Mouse (Mus musculus): ENCODE measurements at regions not wholly inside any gene's neighbourhood (a gene's known extent, or its start where the extent isn't known, plus 50 kb on each side); places are given as distances from the start of the nearest gene placed in this dataset.

DNA sequence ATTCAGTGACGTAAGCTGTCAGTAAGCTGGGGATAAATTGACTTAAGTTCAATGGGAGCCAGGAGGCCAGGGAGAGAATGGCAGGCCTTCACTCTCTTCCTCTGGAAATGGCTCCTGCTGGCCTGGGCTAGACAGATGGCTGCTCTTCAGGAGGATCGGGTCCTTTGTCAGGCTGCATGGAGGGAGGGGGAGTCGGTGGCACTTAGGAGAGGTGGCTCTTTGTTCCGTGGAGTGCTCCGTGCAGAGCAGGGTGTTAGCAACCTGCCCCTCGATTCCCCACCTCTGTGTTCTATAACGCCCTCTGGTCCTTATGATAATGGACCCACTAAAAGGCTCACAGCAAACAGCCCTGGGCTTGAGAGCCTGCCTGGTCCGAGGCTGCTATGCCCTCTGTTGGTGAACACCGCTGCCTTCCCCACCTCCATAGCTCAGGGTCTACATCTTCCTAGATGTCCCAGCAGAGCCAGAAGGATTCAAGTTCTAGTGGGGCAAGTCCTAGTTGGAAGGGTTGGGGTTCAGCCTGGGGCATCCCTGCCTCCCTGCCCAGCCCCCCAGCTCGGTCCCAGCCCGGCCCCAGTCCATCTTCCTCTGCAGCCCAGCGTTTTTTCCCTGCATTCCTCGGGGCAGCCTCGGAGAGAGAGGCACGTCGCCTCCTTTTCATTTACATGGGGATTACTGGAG lies 232.1 kb upstream of the 4930535I16Rik start:
- peak; percentile 46 for DNase-seq (ENCODE audit: low spot score)
- H3K27ac ChIP-seq (replicated peaks), result peak overlapping the region; percentile 76
- no peaks in the 10 kb centered on the region for H3K36me3 ChIP-seq (replicated peaks)
- H3K4me1 ChIP-seq, result peaks cover 20% of the 10 kb centered on the region
- H3K27me3 ChIP-seq (replicated peaks; ENCODE audit: low read depth, poor library complexity, severe bottlenecking), result peaks cover 84% of the 10 kb centered on the region
- H3K9me3 ChIP-seq, result no peaks in the 10 kb centered on the region
- peak overlapping the region; percentile 48 for H3K4me3 ChIP-seq
- 7% methylated on average over 16 of the region's 16 CpGs for WGBS

DNA sequence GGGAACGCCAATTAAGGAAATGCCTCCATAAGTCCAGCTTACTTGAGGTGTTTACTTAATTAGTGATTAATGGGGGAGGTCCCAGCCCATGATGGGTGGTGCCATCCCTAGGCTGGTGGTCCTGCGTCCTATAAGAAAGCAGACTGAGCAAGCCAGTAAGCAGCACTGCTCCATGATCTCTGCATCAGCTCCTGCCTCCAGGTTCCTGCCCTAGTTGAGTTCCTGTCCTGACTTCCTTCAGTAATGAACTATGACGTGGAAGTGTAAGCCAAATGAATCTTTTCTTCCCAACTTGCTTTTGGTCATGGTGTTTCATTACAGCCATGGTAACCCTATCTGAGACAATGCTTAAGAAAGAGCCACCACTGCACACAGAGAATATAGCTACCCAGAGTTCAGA lies 231.2 kb upstream of the 4930535I16Rik start:
- 87% methylated on average over 3 of the region's 3 CpGs for WGBS

DNA sequence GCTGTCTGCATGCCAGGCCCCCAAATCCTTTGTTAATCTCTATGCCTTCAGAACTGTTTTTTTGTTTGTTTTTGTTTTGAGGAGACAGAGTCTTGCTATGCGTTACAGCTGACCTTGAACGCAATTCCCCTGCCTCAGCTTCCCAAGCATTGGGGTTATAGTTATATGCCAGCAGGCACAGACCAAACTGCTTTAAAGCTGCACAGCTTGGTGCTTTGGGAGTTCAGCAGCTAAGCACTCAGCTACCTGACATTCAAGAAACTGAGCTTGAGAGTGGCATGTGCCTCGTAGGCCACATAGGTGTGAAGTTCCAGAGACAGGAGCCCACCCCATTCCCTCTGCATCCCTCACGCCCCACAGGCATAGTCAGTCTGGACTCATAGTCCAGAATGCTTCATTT lies 229.5 kb upstream of the 4930535I16Rik start:
- Histone ChIP-seq H3K9me3 (no peaks in the 10 kb centered on the region), H3K36me3 (replicated peaks) (no peaks in the 10 kb centered on the region), H3K27me3 (replicated peaks; ENCODE audit: low read depth, poor library complexity, severe bottlenecking) (peaks cover 92% of the 10 kb centered on the region), H3K4me1 (peaks cover 35% of the 10 kb centered on the region), H3K27ac (replicated peaks) (no peak overlapping the region), H3K4me3 (no peak overlapping the region)
- DNase-seq (ENCODE audit: low spot score), result no peak
- 74% methylated on average over 4 of the region's 4 CpGs for WGBS

More for the DNA sequence above, 231.2 kb upstream of the 4930535I16Rik start:
- Histone ChIP-seq H3K36me3 (replicated peaks) (no peaks in the 10 kb centered on the region), H3K4me3 (no peak overlapping the region), H3K4me1 (peaks cover 26% of the 10 kb centered on the region), H3K27ac (replicated peaks) (no peak overlapping the region), H3K27me3 (replicated peaks; ENCODE audit: low read depth, poor library complexity, severe bottlenecking) (peaks cover 91% of the 10 kb centered on the region), H3K9me3 (no peaks in the 10 kb centered on the region)
- no peak for DNase-seq (ENCODE audit: low spot score)

DNA sequence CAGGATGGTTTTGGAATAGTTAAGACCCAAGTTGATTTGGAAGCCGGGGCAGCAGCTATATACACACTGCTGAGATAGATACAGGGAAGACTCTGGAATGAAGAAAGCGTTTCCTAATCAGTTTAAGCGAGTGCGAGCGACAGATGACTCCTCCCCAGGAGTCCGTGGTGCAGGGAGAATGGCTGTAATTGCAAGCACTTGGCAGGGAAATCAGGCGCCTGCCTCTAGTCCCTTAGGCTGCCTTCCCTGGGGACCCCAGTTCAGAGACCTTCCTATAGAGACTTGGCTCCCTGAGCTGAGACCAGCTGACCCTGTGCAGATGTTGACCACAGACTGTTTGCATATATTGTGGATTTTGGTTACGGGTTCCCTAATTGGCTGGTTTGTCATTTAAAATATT lies 228.3 kb upstream of the 4930535I16Rik start:
- DNase-seq (ENCODE audit: low spot score), result no peak
- Histone ChIP-seq H3K27me3 (replicated peaks; ENCODE audit: low read depth, poor library complexity, severe bottlenecking) (peaks cover 88% of the 10 kb centered on the region), H3K4me3 (no peak overlapping the region), H3K4me1 (peaks cover 35% of the 10 kb centered on the region), H3K27ac (replicated peaks) (no peak overlapping the region), H3K9me3 (no peaks in the 10 kb centered on the region), H3K36me3 (replicated peaks) (no peaks in the 10 kb centered on the region)
- 29% methylated on average over 8 of the region's 8 CpGs for WGBS

DNA sequence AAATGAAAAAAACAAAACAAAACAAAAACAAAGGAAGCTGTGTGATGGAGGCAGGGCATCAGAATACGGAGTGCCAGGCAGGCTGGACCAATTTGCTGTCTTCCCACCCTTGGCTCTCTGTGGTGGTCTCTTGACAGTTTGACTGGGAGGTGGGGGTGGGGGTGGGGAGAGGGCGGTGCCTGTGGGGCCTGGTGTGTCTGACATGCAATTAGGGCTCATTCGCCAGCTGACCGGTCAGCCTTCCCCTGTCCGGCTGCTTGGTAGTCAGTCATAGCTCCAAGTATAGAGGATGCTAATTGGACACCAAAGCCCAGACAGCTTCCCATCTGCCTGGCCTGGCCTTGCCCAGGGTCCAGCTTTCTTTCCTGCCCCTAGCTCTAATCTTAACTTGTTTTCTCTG lies 225.8 kb upstream of the 4930535I16Rik start:
- H3K4me1 ChIP-seq, result peaks cover 36% of the 10 kb centered on the region
- DNase-seq (ENCODE audit: low spot score), result no peak
- H3K9me3 ChIP-seq, result no peaks in the 10 kb centered on the region
- no peak overlapping the region for H3K4me3 ChIP-seq
- H3K36me3 ChIP-seq (replicated peaks), result no peaks in the 10 kb centered on the region
- WGBS, result 35% methylated on average over 5 of the region's 5 CpGs
- H3K27ac ChIP-seq (replicated peaks), result no peak overlapping the region
- peaks cover 85% of the 10 kb centered on the region for H3K27me3 ChIP-seq (replicated peaks; ENCODE audit: low read depth, poor library complexity, severe bottlenecking)

DNA sequence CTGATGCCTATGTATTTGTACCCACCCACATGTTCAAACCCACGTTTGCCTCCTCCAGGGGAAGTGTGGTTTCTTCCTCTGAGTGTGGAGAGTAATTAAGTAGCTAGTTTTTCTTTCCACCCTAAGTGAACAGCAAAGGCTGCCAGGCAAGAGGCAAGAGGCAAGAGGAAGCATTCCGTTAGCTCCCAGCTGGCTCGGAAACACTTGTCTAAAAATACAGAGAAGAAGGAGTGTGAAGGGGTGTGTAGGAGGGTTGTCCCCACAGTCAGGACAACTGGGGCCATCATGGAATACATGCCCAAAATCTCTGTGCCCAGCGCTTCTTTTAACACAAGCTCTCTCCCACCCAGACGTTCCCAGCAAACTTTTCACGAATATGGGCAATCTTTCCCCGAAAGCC lies 225.4 kb upstream of the 4930535I16Rik start:
- 57% methylated on average over 7 of the region's 7 CpGs for WGBS
- no peaks in the 10 kb centered on the region for H3K9me3 ChIP-seq
- H3K4me1 ChIP-seq, result peaks cover 36% of the 10 kb centered on the region
- peaks cover 85% of the 10 kb centered on the region for H3K27me3 ChIP-seq (replicated peaks; ENCODE audit: low read depth, poor library complexity, severe bottlenecking)
- no peak overlapping the region for H3K4me3 ChIP-seq
- no peak for DNase-seq (ENCODE audit: low spot score)
- no peaks in the 10 kb centered on the region for H3K36me3 ChIP-seq (replicated peaks)
- no peak overlapping the region for H3K27ac ChIP-seq (replicated peaks)

DNA sequence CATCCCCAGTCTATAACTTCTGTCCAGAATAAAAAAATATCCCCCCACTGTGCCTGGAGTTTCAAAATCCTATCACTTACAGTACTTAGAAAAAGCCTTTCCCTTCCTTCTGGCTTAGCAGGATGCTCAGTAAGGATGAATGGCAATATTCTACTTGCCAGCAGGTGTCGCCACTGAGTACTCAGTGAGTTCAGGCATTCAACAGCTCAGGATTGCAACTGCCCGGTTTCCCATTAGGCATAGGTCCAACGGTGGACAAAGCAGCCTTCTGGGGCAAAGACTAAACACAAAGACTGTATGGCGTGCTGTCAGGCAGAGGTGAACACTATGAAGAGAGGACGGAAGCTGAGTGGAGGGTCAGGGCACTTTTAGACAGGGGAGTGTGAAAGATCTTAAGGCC lies 224.3 kb upstream of the 4930535I16Rik start:
- H3K9me3 ChIP-seq, result no peaks in the 10 kb centered on the region
- H3K4me3 ChIP-seq, result no peak overlapping the region
- DNase-seq (ENCODE audit: low spot score), result peak; percentile 85
- no peaks in the 10 kb centered on the region for H3K36me3 ChIP-seq (replicated peaks)
- WGBS, result 10% methylated on average over 5 of the region's 5 CpGs
- peaks cover 36% of the 10 kb centered on the region for H3K4me1 ChIP-seq
- peaks cover 82% of the 10 kb centered on the region for H3K27me3 ChIP-seq (replicated peaks; ENCODE audit: low read depth, poor library complexity, severe bottlenecking)
- no peak overlapping the region for H3K27ac ChIP-seq (replicated peaks)

DNA sequence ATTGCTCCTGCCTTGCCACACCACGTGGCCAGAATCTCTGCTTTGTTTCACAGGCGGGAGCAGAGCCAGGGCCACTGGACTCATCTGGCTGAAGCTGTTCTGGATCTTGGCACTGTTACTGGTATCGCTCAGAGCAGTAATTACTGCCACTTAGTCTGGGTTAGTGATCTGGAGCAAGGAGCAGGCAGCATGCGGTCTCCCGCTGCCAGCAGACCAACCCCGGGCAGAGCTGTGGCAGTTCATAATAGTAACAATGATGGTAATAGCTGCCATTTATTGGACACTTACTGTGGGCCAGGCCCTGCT lies 217.3 kb upstream of the 4930535I16Rik start:
- no peak for DNase-seq (ENCODE audit: low spot score)
- H3K27ac ChIP-seq (replicated peaks), result no peak overlapping the region
- H3K36me3 ChIP-seq (replicated peaks), result no peaks in the 10 kb centered on the region
- 64% methylated on average over 6 of the region's 6 CpGs for WGBS
- peaks cover 26% of the 10 kb centered on the region for H3K4me1 ChIP-seq
- peaks cover 58% of the 10 kb centered on the region for H3K27me3 ChIP-seq (replicated peaks; ENCODE audit: low read depth, poor library complexity, severe bottlenecking)
- H3K4me3 ChIP-seq, result no peak overlapping the region
- no peaks in the 10 kb centered on the region for H3K9me3 ChIP-seq

DNA sequence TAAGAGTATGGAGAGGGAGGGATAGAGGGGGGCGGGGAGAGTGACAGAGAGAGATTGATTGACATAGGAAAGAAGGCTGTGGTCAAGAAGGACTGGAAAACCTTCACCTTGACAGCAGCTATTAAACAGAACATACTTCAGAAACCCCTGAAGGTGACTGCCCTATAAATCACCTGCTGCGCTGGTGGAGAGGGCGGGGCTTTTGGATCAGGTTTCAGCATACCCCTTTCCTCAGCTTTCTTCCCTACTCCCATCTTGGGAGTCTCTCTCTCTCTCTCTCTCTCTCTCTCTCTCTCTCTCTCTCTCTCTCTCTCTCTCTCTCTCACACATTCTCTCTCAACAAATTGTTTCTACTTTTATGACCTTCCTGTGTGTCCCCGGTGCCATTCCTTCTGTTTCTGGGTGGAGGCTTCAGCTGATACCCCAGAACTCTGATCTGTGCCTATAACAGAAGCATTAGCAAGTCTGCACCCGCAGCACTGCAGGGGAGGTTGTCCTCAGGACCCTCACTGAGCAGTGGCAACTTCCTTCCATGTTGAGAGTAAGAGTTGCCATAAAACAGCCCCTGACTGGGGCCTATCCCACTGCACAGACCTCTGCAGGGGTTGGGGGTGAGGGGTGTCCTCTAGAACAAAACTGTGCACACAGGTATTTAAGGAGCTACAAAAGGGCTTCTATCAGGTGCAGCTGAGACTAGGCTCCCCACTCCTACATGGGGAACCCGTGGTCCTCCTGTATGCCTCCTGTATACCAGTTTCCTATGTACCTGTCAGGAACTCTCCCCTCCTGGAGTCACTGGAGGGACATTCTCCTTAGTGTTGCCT lies 216.7 kb upstream of the 4930535I16Rik start:
- H3K27ac ChIP-seq (replicated peaks), result peak overlapping the region; percentile 51; the same call in 1 of the 2 replicates
- no peaks in the 10 kb centered on the region for H3K36me3 ChIP-seq (replicated peaks)
- H3K4me1 ChIP-seq, result peaks cover 21% of the 10 kb centered on the region
- H3K4me3 ChIP-seq, result no peak overlapping the region
- 29% methylated on average over 6 of the region's 6 CpGs for WGBS
- H3K27me3 ChIP-seq (replicated peaks; ENCODE audit: low read depth, poor library complexity, severe bottlenecking), result peaks cover 55% of the 10 kb centered on the region
- H3K9me3 ChIP-seq, result no peaks in the 10 kb centered on the region
- DNase-seq (ENCODE audit: low spot score), result no peak

DNA sequence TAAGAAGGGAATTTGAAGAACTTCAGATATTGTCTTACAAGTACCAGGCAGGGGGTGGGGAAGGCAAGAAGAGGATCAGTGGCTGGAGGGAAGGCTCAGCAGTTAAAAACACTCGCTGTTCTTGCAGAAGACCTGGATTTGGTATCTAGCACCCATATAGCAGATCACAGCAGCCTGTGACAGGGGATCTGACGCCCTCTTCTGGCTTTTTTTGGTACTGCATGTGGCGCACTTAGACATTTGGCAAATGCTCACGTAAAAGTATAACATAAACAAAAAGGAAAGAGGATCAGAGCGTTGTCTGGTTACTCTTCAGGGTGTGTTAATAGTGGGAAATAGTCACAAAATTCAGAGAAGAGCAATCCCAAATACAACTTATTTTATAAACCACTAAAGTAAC lies 213.1 kb upstream of the 4930535I16Rik start:
- DNase-seq (ENCODE audit: low spot score), result no peak
- Histone ChIP-seq H3K36me3 (replicated peaks) (no peaks in the 10 kb centered on the region), H3K9me3 (no peaks in the 10 kb centered on the region), H3K27me3 (replicated peaks; ENCODE audit: low read depth, poor library complexity, severe bottlenecking) (peaks cover 33% of the 10 kb centered on the region), H3K27ac (replicated peaks) (no peak overlapping the region), H3K4me1 (peaks cover 20% of the 10 kb centered on the region), H3K4me3 (no peak overlapping the region)
- WGBS, result 76% methylated on average over 5 of the region's 5 CpGs

DNA sequence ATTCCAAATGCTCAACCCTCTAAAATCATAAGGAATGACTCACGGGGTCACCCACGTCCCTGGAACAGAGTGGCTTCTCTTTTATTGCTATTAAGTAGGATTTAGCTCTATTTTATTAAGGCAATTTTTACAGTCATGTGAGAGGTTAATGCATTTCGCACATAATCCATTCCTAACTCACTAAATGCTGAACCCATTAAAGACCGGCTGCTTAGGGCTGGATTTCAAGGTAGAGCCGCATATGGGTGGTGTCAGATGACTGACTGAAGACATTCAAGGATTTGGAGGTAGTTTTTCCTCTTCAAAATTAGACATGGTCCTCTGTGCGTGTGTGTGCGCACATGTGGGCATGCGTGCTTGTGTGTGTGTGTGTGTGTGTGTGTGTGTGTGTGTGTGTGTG lies 208.4 kb upstream of the 4930535I16Rik start:
- no peaks in the 10 kb centered on the region; the same call in 1 of the 2 replicates for H3K27me3 ChIP-seq (replicated peaks; ENCODE audit: low read depth, poor library complexity, severe bottlenecking)
- no peak for DNase-seq (ENCODE audit: low spot score)
- H3K4me3 ChIP-seq, result no peak overlapping the region
- H3K4me1 ChIP-seq, result no peaks in the 10 kb centered on the region
- WGBS, result 70% methylated on average over 8 of the region's 8 CpGs
- no peaks in the 10 kb centered on the region for H3K36me3 ChIP-seq (replicated peaks)
- no peak overlapping the region for H3K27ac ChIP-seq (replicated peaks)
- H3K9me3 ChIP-seq, result no peaks in the 10 kb centered on the region

DNA sequence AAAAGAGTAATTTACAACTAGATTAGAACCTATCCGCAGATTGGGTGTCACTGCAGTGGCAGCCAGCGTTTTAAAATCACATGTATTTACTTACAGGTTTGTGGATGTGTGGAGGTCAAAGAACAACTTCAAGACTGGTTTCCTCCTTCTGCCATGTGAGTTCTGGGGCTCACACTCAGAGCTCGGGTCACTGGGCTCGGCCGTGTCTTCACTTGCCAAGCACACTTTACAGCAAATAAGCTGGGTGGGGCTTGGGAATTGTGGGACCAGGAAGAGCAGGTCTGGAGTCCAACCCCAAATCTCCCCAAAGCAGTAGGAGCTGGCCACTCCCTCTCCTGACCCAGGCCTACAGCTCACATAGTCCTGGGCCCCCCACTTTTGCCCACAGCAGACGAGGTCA lies 202.5 kb upstream of the 4930535I16Rik start:
- H3K27ac ChIP-seq (replicated peaks), result no peak overlapping the region
- H3K4me3 ChIP-seq, result no peak overlapping the region
- no peak for DNase-seq (ENCODE audit: low spot score)
- WGBS, result 76% methylated on average over 6 of the region's 6 CpGs
- H3K4me1 ChIP-seq, result peaks cover 6% of the 10 kb centered on the region; the same call in 1 of the 2 replicates
- H3K9me3 ChIP-seq, result no peaks in the 10 kb centered on the region
- no peaks in the 10 kb centered on the region for H3K36me3 ChIP-seq (replicated peaks)
- no peaks in the 10 kb centered on the region for H3K27me3 ChIP-seq (replicated peaks; ENCODE audit: low read depth, poor library complexity, severe bottlenecking)

DNA sequence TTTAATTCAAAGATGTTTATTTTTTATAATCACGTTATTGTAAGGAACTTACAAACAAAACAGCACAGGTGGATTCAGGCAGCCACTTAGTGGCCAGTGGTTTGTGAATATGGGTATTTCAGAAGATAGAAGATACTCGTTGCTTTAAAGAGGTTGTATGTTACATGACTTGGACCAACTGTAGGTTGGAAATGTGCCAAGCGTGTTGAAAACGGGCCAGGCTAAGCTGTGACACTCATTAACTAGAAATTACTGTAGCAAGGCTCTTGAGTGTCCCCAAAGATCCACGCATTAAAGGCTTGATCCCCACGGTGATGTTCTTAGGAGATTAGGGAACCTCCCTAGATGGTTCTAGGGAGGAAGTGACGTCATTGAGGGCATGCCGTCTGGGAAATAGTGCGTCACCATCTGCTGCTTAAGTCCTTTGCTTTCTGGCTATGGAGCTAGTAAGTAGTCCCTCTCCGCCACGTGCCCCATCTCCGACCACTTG lies 196.1 kb upstream of the 4930535I16Rik start:
- Histone ChIP-seq H3K4me3 (no peak overlapping the region), H3K4me1 (peaks cover 9% of the 10 kb centered on the region; the same call in 1 of the 2 replicates), H3K27me3 (replicated peaks; ENCODE audit: low read depth, poor library complexity, severe bottlenecking) (0 out of 2 replicates have a peak, but pooled peaks cover 3% of the 10 kb centered on the region), H3K9me3 (no peaks in the 10 kb centered on the region), H3K27ac (replicated peaks) (no peak overlapping the region), H3K36me3 (replicated peaks) (no peaks in the 10 kb centered on the region)
- WGBS, result 89% methylated on average over 12 of the region's 12 CpGs
- no peak for DNase-seq (ENCODE audit: low spot score)
